Mouse (Mus musculus) heart, embryonic 11.5 days (tissue): Measurements from ENCODE around the gene Rgs4. TPM values are rescaled to one million over a fixed set of nuclear protein-coding genes. Genes with fewer than 3 reads are reported as not detected.

ENCODE experiments used
- ATAC-seq: fragments of 200-750 bp; cut with Nextera tagmentation; replicated peaks from 2 replicates; pipeline ENCODE4 v1.8.0; 2017; ENCODE audit warnings: moderate library complexity; ENCODE audit not compliant: insufficient number of reproducible peaks, low FRiP score, low TSS enrichment
- H3K27ac ChIP-seq: fragments of 300-500 bp; sonication (generic); 2 replicates; pipeline ENCODE4 v1.5.1; 2014; ENCODE audit warnings: mild to moderate bottlenecking, low read depth, low read length
- H3K27me3 ChIP-seq: fragments of 300-500 bp; sonication (generic); 2 replicates; pipeline ENCODE4 v1.6.1; 2014; ENCODE audit warnings: mild to moderate bottlenecking, low read length, mixed read lengths; ENCODE audit not compliant: control insufficient read depth, insufficient read depth
- H3K36me3 ChIP-seq: fragments of 300-500 bp; sonication (generic); 2 replicates; pipeline ENCODE4 v1.6.1; 2014; ENCODE audit warnings: mild to moderate bottlenecking, low read length, moderate library complexity, mixed read lengths; ENCODE audit not compliant: control insufficient read depth, insufficient read depth
- H3K4me1 ChIP-seq: fragments of 300-500 bp; sonication (generic); 2 replicates; pipeline ENCODE4 v1.6.1; 2014; ENCODE audit warnings: low read length; ENCODE audit not compliant: control insufficient read depth, insufficient read depth
- H3K4me2 ChIP-seq: fragments of 300-500 bp; sonication (generic); 2 replicates; pipeline ENCODE4 v1.6.1; 2014; ENCODE audit warnings: mild to moderate bottlenecking, moderate library complexity
- H3K4me3 ChIP-seq: fragments of 300-500 bp; sonication (generic); 2 replicates; pipeline ENCODE4 v1.5.1; 2014; ENCODE audit warnings: low read depth, low read length
- H3K9ac ChIP-seq: fragments of 300-500 bp; sonication (generic); 2 replicates; pipeline ENCODE4 v1.6.1; 2014; ENCODE audit warnings: mild to moderate bottlenecking, low read depth, low read length, moderate library complexity
- H3K9me3 ChIP-seq: fragments of 300-500 bp; sonication (generic); replicated peaks from 2 replicates; pipeline ENCODE4 v1.6.1; 2016; ENCODE audit warnings: low read length; ENCODE audit not compliant: control insufficient read depth
- WGBS: fragments of 180-500 bp; shearing (Covaris S2); extraction: QIAGEN DNeasy Blood & Tissue Kit; methylation state at CpG from one replicate; pipeline ENCODE4 v1.1.7; 2014; ENCODE audit not compliant: insufficient replicate concordance; 5-methylcytosine and 5-hydroxymethylcytosine counted together
- polyA plus RNA-seq: library from polyadenylated mRNA; unstranded; fragments of >200 nt; fragmentation: Nextera tagmentation; extraction: Ambion mirVana; gene quantifications from 2 replicates; pipeline ENCODE4 v1.2.1, GENCODE M21; 2014

Rgs4 gene
- polyA plus RNA-seq, 1 experiment from 2014 or later: 2.1 TPM

DNA sequence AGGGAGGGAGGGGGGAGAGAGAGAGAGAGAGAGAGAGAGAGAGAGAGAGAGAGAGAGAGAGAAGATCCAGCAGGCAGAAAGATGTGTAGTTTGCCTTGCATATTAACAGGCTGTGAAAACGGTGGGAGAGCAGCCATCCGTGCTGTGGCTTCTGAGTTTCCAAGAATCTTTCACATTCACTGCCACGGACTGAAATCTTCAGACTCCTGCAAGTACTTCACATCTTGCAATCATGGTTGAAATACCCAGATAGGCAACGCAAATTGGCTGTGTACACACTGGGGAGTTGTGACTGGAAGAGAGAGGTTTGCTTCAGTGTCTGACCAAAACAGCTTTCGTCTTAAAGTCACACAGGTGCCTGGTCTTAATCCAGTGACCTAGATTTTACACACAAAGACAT lies 997 bp upstream of the Rgs4 start:
- ATAC-seq: no peak
- Histone ChIP-seq H3K4me3 (no peak overlapping the region), H3K9ac (no peak overlapping the region), H3K36me3 (no peaks in the 10 kb centered on the region), H3K4me2 (no peak overlapping the region), H3K27ac (no peak overlapping the region), H3K27me3 (peaks cover 6% of the 10 kb centered on the region; the same call in 1 of the 2 replicates), H3K4me1 (no peaks in the 10 kb centered on the region), H3K9me3 (no peaks in the 10 kb centered on the region)
- 57% methylated on average over 5 of the region's 5 CpGs for WGBS

DNA sequence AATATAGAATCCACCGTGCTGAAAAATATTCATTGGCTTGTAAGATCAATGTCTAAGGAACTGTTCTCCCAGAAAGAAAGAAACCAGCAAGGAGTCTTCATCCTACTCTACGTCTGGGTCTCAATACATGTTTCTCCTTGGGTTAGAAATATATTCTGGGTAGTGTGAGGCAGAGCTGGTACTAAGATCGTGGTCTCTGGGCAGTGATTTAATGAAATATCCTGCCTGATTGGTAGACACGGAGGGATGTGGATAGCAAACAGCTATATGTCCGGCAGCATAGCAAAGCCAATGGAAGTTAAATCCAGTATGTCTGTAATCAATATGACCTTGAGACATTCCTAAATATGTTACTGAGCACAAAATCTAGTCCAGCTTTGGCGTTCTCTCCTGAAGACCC lies 460 bp upstream of the Rgs4 start:
- WGBS: 44% methylated on average over 6 of the region's 6 CpGs
- H3K27me3 ChIP-seq: peaks cover 6% of the 10 kb centered on the region; the same call in 1 of the 2 replicates
- peak overlapping the region; percentile 68 for H3K4me2 ChIP-seq
- H3K4me1 ChIP-seq: no peaks in the 10 kb centered on the region
- H3K9me3 ChIP-seq: no peaks in the 10 kb centered on the region
- peak overlapping the region; percentile 36 for H3K4me3 ChIP-seq
- H3K36me3 ChIP-seq: no peaks in the 10 kb centered on the region
- no peak overlapping the region for H3K27ac ChIP-seq
- H3K9ac ChIP-seq: no peak overlapping the region
- no peak for ATAC-seq

DNA sequence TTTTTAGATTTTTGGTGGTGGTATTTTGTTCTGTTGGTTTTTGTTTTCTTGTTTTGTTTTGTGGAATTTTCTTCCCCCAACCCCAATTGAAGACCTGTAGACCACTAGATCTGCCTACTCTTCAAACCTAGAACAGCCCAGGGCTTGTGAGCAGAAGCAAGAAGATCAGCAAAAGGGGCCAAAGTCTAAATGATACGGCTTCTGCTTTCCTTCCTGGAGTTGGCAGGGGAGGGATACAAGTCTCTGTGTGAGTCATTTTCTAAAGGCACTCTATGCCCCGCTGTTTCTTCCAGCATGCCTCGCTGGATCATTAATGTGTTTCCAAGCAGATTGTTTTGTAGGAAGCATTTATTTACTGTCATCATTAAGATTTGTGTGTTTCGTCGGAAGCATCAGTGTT lies 6.3 kb downstream of the Rgs4 start:
- H3K27ac ChIP-seq: no peak overlapping the region
- no peaks in the 10 kb centered on the region for H3K9me3 ChIP-seq
- H3K4me2 ChIP-seq: no peak overlapping the region
- no peaks in the 10 kb centered on the region for H3K36me3 ChIP-seq
- H3K4me1 ChIP-seq: no peaks in the 10 kb centered on the region
- no peak for ATAC-seq
- 82% methylated on average over 5 of the region's 5 CpGs for WGBS
- no peak overlapping the region for H3K9ac ChIP-seq
- H3K27me3 ChIP-seq: no peaks in the 10 kb centered on the region
- H3K4me3 ChIP-seq: no peak overlapping the region

GRCm38 (mm10) chr1:169737231-169737630 lies 10.2 kb downstream of the Rgs4 start:
- ATAC-seq: no peak
- no peaks in the 10 kb centered on the region for H3K4me1 ChIP-seq
- H3K4me2 ChIP-seq: no peak overlapping the region
- WGBS: 74% methylated on average over 6 of the region's 6 CpGs
- no peaks in the 10 kb centered on the region for H3K27me3 ChIP-seq
- no peaks in the 10 kb centered on the region for H3K36me3 ChIP-seq
- H3K9me3 ChIP-seq: no peaks in the 10 kb centered on the region
- H3K4me3 ChIP-seq: no peak overlapping the region
- no peak overlapping the region for H3K9ac ChIP-seq
- no peak overlapping the region for H3K27ac ChIP-seq

DNA sequence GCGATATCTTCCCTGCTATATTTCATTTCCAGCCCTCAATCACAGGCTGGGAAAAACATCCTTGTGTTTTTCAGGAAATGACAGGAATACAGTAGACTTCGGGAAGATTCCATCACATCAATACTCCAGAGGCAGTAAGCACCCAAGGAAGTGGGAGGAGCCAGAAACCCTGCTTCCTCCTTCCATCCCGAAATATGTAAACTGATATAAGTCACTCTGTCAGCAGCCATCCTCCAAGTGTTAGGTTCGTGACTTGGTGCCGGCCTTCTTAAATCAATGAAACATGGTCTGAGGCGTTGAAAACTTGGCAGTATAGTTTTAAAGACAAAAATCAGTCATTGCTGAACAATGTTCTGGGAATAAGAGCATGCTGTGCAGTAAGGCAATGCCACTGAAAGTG lies 11.3 kb downstream of the Rgs4 start:
- Histone ChIP-seq H3K4me2 (no peak overlapping the region), H3K27ac (no peak overlapping the region), H3K27me3 (no peaks in the 10 kb centered on the region), H3K4me3 (no peak overlapping the region), H3K4me1 (no peaks in the 10 kb centered on the region), H3K9ac (no peak overlapping the region), H3K9me3 (no peaks in the 10 kb centered on the region), H3K36me3 (no peaks in the 10 kb centered on the region)
- ATAC-seq: no peak
- WGBS: 71% methylated on average over 6 of the region's 6 CpGs

DNA sequence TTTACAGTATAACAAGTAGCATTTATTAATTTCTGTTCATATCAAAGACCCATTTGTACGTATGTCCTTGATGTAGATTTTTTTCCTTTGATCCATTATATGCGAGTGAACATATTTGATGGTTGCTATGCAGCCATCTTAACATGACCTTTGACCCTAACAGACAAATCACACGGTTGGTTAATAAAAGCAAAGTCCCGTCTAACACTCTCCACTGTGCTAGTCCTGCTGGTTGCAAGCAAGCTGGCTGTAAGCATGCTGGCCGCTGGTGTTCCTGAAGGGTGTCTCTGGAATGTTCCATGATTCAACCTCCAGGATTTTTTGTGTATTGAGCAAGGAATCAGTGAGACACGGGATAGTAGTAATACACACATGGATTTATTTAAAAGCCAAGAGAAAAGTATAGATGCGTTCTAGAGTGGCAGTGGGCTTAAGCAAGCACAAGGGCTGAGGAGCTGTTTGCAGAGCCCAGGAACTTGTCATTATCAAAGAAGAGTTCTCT lies 16.8 kb downstream of the Rgs4 start:
- H3K9ac ChIP-seq: no peak overlapping the region
- H3K36me3 ChIP-seq: no peaks in the 10 kb centered on the region
- no peak overlapping the region for H3K4me2 ChIP-seq
- H3K27me3 ChIP-seq: no peaks in the 10 kb centered on the region
- H3K4me1 ChIP-seq: no peaks in the 10 kb centered on the region
- no peaks in the 10 kb centered on the region for H3K9me3 ChIP-seq
- WGBS: 75% methylated on average over 7 of the region's 7 CpGs
- no peak overlapping the region for H3K4me3 ChIP-seq
- H3K27ac ChIP-seq: no peak overlapping the region
- ATAC-seq: no peak

GRCm38 (mm10) chr1:169726319-169726718 lies 21.1 kb downstream of the Rgs4 start:
- H3K4me3 ChIP-seq: no peak overlapping the region
- no peak for ATAC-seq
- H3K36me3 ChIP-seq: no peaks in the 10 kb centered on the region
- no peak overlapping the region for H3K27ac ChIP-seq
- H3K27me3 ChIP-seq: no peaks in the 10 kb centered on the region
- H3K4me1 ChIP-seq: no peaks in the 10 kb centered on the region
- H3K9ac ChIP-seq: no peak overlapping the region
- H3K4me2 ChIP-seq: no peak overlapping the region
- WGBS: 70% methylated on average over 3 of the region's 3 CpGs
- H3K9me3 ChIP-seq: no peaks in the 10 kb centered on the region

GRCm38 (mm10) chr1:169721836-169722235 lies 25.6 kb downstream of the Rgs4 start:
- WGBS: 73% methylated on average over 2 of the region's 2 CpGs
- Histone ChIP-seq H3K27me3 (no peaks in the 10 kb centered on the region), H3K9me3 (no peaks in the 10 kb centered on the region), H3K4me2 (no peak overlapping the region), H3K4me1 (no peaks in the 10 kb centered on the region), H3K4me3 (no peak overlapping the region), H3K36me3 (no peaks in the 10 kb centered on the region), H3K9ac (no peak overlapping the region), H3K27ac (no peak overlapping the region)
- no peak for ATAC-seq

DNA sequence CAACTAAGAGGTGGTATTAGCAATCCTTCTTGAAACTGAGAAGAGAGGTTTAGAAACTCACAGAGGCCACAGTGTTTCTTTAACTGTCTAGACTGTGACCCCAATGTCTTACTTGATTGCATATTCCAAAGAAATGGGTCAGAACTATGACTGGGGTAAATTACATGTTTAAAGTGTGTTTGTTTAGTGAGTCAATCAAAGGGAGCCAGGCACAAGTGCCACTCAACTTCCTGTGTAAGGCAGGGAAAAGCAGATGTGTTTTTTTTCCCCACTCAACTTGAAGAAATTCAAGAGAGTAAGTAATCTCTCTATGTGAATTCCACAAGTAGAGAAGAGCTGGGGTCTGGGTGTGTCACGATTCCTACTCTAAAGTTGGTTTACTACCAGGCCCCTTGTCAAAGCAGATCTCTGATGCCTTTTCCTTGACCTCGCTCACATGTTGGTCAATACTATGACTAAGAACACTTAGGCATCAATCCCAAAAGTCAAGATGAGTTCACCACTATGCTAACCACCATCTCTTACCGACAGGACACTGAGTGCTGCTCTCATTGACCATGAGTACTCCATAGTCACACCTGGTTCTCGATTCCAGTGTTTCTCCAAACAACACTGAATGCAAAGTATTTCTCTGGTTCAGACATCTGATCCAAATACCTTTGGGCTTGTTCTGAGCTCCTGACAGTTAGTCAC lies 42.9 kb downstream of the Rgs4 start:
- H3K27me3 ChIP-seq: no peaks in the 10 kb centered on the region
- WGBS: 79% methylated on average over 4 of the region's 4 CpGs
- H3K4me2 ChIP-seq: no peak overlapping the region
- no peak for ATAC-seq
- no peak overlapping the region for H3K9ac ChIP-seq
- H3K9me3 ChIP-seq: no peaks in the 10 kb centered on the region
- no peak overlapping the region for H3K27ac ChIP-seq
- H3K36me3 ChIP-seq: no peaks in the 10 kb centered on the region
- H3K4me1 ChIP-seq: no peaks in the 10 kb centered on the region
- no peak overlapping the region for H3K4me3 ChIP-seq
